Mouse (Mus musculus): Measurements from ENCODE around the gene Tlcd1.
"Not testable (repeated sequence)": the region's sequence is repeated elsewhere in the genome, so short reads cannot be mapped to it uniquely, and the experiment has no call there.

Tlcd1 gene

GRCm38 (mm10) chr11:78176402-78176862, at the start of gene Tlcd1, which contains the start of gene Nek8:
Tlcd1 (plus strand) TSS chr11:78176711.
Nek8 (minus strand) TSS chr11:78176675.
- peak; percentile 80 to 93 for DNase-seq (ENCODE audit: low read depth in 2 of 2, low spot score in 2 of 2)

GRCm38 (mm10) chr11:78126739-78127138, 49.8 kb upstream of the Tlcd1 start:
- no peak for DNase-seq (ENCODE audit: low read depth in 2 of 2, low spot score in 2 of 2)

GRCm38 (mm10) chr11:78129458-78129857, 47.1 kb upstream of the Tlcd1 start:
- DNase-seq (ENCODE audit: low read depth in 2 of 2, low spot score in 2 of 2), result no peak

GRCm38 (mm10) chr11:78133915-78134314, 42.6 kb upstream of the Tlcd1 start:
- no peak for DNase-seq (ENCODE audit: low read depth in 2 of 2, low spot score in 2 of 2)

GRCm38 (mm10) chr11:78134344-78134743, 42.2 kb upstream of the Tlcd1 start:
- DNase-seq (ENCODE audit: low read depth in 2 of 2, low spot score in 2 of 2), result no peak

- DNase-seq (ENCODE audit: low read depth in 2 of 2, low spot score in 2 of 2), result not testable (repeated sequence)
Observed at GRCm38 (mm10) chr11:78135314-78135713, 41.2 kb upstream of the Tlcd1 start.

- DNase-seq (ENCODE audit: low read depth in 2 of 2, low spot score in 2 of 2), result no peak
Observed at GRCm38 (mm10) chr11:78136132-78136531, 40.4 kb upstream of the Tlcd1 start.

GRCm38 (mm10) chr11:78137584-78137983, 38.9 kb upstream of the Tlcd1 start:
- no peak for DNase-seq (ENCODE audit: low read depth in 2 of 2, low spot score in 2 of 2)

- DNase-seq (ENCODE audit: low read depth in 2 of 2, low spot score in 2 of 2), result no peak
Observed at GRCm38 (mm10) chr11:78138023-78138422, 38.5 kb upstream of the Tlcd1 start.

- no peak for DNase-seq (ENCODE audit: low read depth in 2 of 2, low spot score in 2 of 2)
Observed at GRCm38 (mm10) chr11:78140665-78141064, 35.8 kb upstream of the Tlcd1 start.

- no peak for DNase-seq (ENCODE audit: low read depth in 2 of 2, low spot score in 2 of 2)
Observed at GRCm38 (mm10) chr11:78143520-78143919, 33.0 kb upstream of the Tlcd1 start.

GRCm38 (mm10) chr11:78146168-78146567, 30.3 kb upstream of the Tlcd1 start:
- DNase-seq (ENCODE audit: low read depth in 2 of 2, low spot score in 2 of 2), result no peak

GRCm38 (mm10) chr11:78146707-78147543, 29.6 kb upstream of the Tlcd1 start:
- DNase-seq (ENCODE audit: low read depth in 2 of 2, low spot score in 2 of 2), result no peak

GRCm38 (mm10) chr11:78151161-78151560, 25.4 kb upstream of the Tlcd1 start:
- no peak for DNase-seq (ENCODE audit: low read depth in 2 of 2, low spot score in 2 of 2)

- DNase-seq (ENCODE audit: low read depth in 2 of 2, low spot score in 2 of 2), result no peak
Observed at GRCm38 (mm10) chr11:78152299-78153231, 23.9 kb upstream of the Tlcd1 start.

- no peak for DNase-seq (ENCODE audit: low read depth in 2 of 2, low spot score in 2 of 2)
Observed at GRCm38 (mm10) chr11:78153778-78154177, 22.7 kb upstream of the Tlcd1 start.

- DNase-seq (ENCODE audit: low read depth in 2 of 2, low spot score in 2 of 2), result no peak
Observed at GRCm38 (mm10) chr11:78155674-78156073, 20.8 kb upstream of the Tlcd1 start.

GRCm38 (mm10) chr11:78156156-78156699, 20.3 kb upstream of the Tlcd1 start:
- no peak for DNase-seq (ENCODE audit: low read depth in 2 of 2, low spot score in 2 of 2)

GRCm38 (mm10) chr11:78159096-78159495, 17.4 kb upstream of the Tlcd1 start:
- peak; percentile 78 to 88 for DNase-seq (ENCODE audit: low read depth in 2 of 2, low spot score in 2 of 2)

- DNase-seq (ENCODE audit: low read depth in 2 of 2, low spot score in 2 of 2), result no peak
Observed at GRCm38 (mm10) chr11:78159557-78159956, 17.0 kb upstream of the Tlcd1 start.

GRCm38 (mm10) chr11:78160171-78160570, 16.3 kb upstream of the Tlcd1 start:
- no peak for DNase-seq (ENCODE audit: low read depth in 2 of 2, low spot score in 2 of 2)

Measured in CD8-positive naive resting alpha-beta T cell, adult 2 months (primary cell).